19 mouse cellular contexts compared by ENCODE assay signal in genomic region chr5:118842017-118842396, GRCm38 (mm10).
DNase-seq lines count a peak whose midpoint lies in the region; ATAC-seq lines count a peak whose summit lies in the region.
"Had no signal": no experiment of that assay in that cellular context is flagged by ENCODE, and none has a peak within 500 bp of the region (broad histone marks: within the 10 kb centered on the region; RNA-seq: fewer than 3 reads in every experiment).

No protein-coding gene starts in this region.

- H3K36me3 ChIP-seq in lung, embryonic 16.5 days (ENCODE audit: control insufficient read depth, insufficient read depth, low read length), result no peaks in the 10 kb centered on the region
- H3K36me3 ChIP-seq in liver, embryonic 12.5 days, result no peaks in the 10 kb centered on the region
- H3K36me3 ChIP-seq: heart, embryonic 13.5 days; hindbrain, embryonic 10.5 days; kidney, embryonic 15.5 days had no signal

- no peak overlapping the region for H3K4me3 ChIP-seq in lung, embryonic 16.5 days (ENCODE audit: low read length)
- H3K4me3 ChIP-seq in liver, embryonic 12.5 days, result no peak overlapping the region
- H3K4me3 ChIP-seq: heart, embryonic 13.5 days; hindbrain, embryonic 10.5 days; kidney, embryonic 15.5 days; left cerebral cortex, adult 2 months; megakaryocyte, embryonic 14.5 days had no signal

- H3K4me2 ChIP-seq in lung, embryonic 16.5 days (ENCODE audit: low read depth, low read length), result peak overlapping the region; percentile 38
- no peak overlapping the region for H3K4me2 ChIP-seq in liver, embryonic 12.5 days
- H3K4me2 ChIP-seq: heart, embryonic 13.5 days; kidney, embryonic 15.5 days; liver, embryonic 11.5 days had no signal

- 14% methylated on average over 10 of the region's 10 CpGs for WGBS in lung, embryonic 16.5 days
- 42% methylated on average over 10 of the region's 10 CpGs for WGBS in liver, embryonic 12.5 days (ENCODE audit: insufficient replicate concordance)

- peak overlapping the region; percentile 69 for H3K27ac ChIP-seq in lung, embryonic 16.5 days (ENCODE audit: low read length)
- H3K27ac ChIP-seq in liver, embryonic 12.5 days, result no peak overlapping the region
- H3K27ac ChIP-seq: heart, embryonic 13.5 days; hindbrain, embryonic 10.5 days; kidney, embryonic 15.5 days; left cerebral cortex, adult 2 months had no signal

- H3K9me3 ChIP-seq in lung, embryonic 16.5 days (ENCODE audit: control insufficient read depth, low read length), result no peaks in the 10 kb centered on the region
- no peaks in the 10 kb centered on the region for H3K9me3 ChIP-seq in liver, embryonic 12.5 days (replicated peaks)
- H3K9me3 ChIP-seq: heart, embryonic 13.5 days; hindbrain, embryonic 10.5 days; kidney, embryonic 15.5 days had no signal

- no peaks in the 10 kb centered on the region for H3K27me3 ChIP-seq in lung, embryonic 16.5 days (ENCODE audit: control insufficient read depth, insufficient read depth, low read depth, low read length)
- H3K27me3 ChIP-seq in liver, embryonic 12.5 days (replicated peaks), result no peaks in the 10 kb centered on the region
- H3K27me3 ChIP-seq: CH12.LX; heart, embryonic 13.5 days had no signal

- peak; percentile 78 for ATAC-seq in lung, embryonic 16.5 days (ENCODE audit: low read depth)
- no peak for ATAC-seq in megakaryocyte, adult 5-6 weeks (ENCODE audit: poor library complexity, severe bottlenecking)
- no peak for ATAC-seq in liver, embryonic 12.5 days
- ATAC-seq: inflammation-experienced regulatory T-cells, adult 6 months had no signal

- H3K4me1 ChIP-seq in lung, embryonic 16.5 days (replicated peaks; ENCODE audit: control insufficient read depth, insufficient read depth, low read length), result peaks cover 21% of the 10 kb centered on the region
- H3K4me1 ChIP-seq in liver, embryonic 12.5 days, result no peaks in the 10 kb centered on the region
- H3K4me1 ChIP-seq: hindbrain, embryonic 10.5 days had no signal

- peak overlapping the region; percentile 30; the same call in 1 of the 2 replicates for H3K9ac ChIP-seq in lung, embryonic 16.5 days (ENCODE audit: low read length)
- no peak overlapping the region for H3K9ac ChIP-seq in liver, embryonic 12.5 days
- H3K9ac ChIP-seq: heart, embryonic 13.5 days; kidney, embryonic 15.5 days had no signal

- DNase-seq in cerebellum, postnatal 10 days, result peak; percentile 47 to 64
- DNase-seq in cerebellum, adult 9-10 months, result no peak
- peak; percentile 35 for DNase-seq in urinary bladder, postnatal 14 days (ENCODE audit: low spot score)
- DNase-seq in urinary bladder, adult 2 months (ENCODE audit: low spot score), result no peak
- DNase-seq in natural killer cell, adult 2 months (ENCODE audit: low spot score in 2 of 2), result no peak
- DNase-seq: adrenal gland, postnatal 36 days; right cerebral cortex, adult 18-20 months; thymus, postnatal 25 days had no signal

Comparison
In these comparisons a context has a peak if more than half of its experiments do, and no peak if none do; other contexts are left out.
1. DNase-seq: peak in cerebellum, postnatal 10 days (2 of 2) and urinary bladder, postnatal 14 days (single experiment); none in cerebellum, adult 9-10 months (single experiment), urinary bladder, adult 2 months (single experiment) and natural killer cell, adult 2 months (0 of 2).